Mouse (Mus musculus) left cerebral cortex, postnatal 14 days (tissue): ENCODE measurements around the gene Scamp5. TPM values are rescaled to one million over a fixed set of nuclear protein-coding genes. Genes with fewer than 3 reads are reported as not detected.

ENCODE experiments used
- DNase-seq, 2 experiments: peaks; one replicate each; pipeline ENCODE4 v3.0.0; 2021 to 2022; ENCODE audit warnings: low spot score in 2 of 2, mixed read lengths in 1 of 2
- intact Hi-C: fragments of 180-260 bp; cut with DNase I; formaldehyde crosslinking; loops from one replicate; pipeline ENCODE4 v1.15.1; 2025
- long read RNA-seq, 2 experiments: library from polyadenylated mRNA; stranded (forward); transcript quantifications; one replicate each; pipeline ENCODE4 v2.0.0; 2021
- total RNA-seq, 2 experiments: library from RNA; stranded (reverse); gene quantifications; 2 replicates each; pipeline ENCODE4 v1.2.3; 2021

Gene Scamp5
- total RNA-seq: 100 to 1,000 TPM; 414 to 420 TPM
- long read RNA-seq, experiment 1, transcript Scamp5-205 (4 exons, 790 nt): minor isoform, 7 of 512 reads
- long read RNA-seq, experiment 1, transcript Scamp5-203 (7 exons, 1,025 nt): minor isoform, 32 of 512 reads
- long read RNA-seq, experiment 1, transcript Scamp5-201 (7 exons, 3,225 nt): major isoform, 52 of 512 reads
- long read RNA-seq, experiment 1, partial matches to known transcripts: 3 of 512 reads
- long read RNA-seq, experiment 1, other reads (novel, unspliced or antisense): 418 of 512 reads
- long read RNA-seq, experiment 2, transcript Scamp5-201 (7 exons, 3,225 nt): major isoform, 52 of 442 reads
- long read RNA-seq, experiment 2, transcript Scamp5-203 (7 exons, 1,025 nt): minor isoform, 28 of 442 reads
- long read RNA-seq, experiment 2, transcript Scamp5-205 (4 exons, 790 nt): minor isoform, 7 of 442 reads
- long read RNA-seq, experiment 2, partial matches to known transcripts: 4 of 442 reads
- long read RNA-seq, experiment 2, other reads (novel, unspliced or antisense): 350 of 442 reads

DNA sequence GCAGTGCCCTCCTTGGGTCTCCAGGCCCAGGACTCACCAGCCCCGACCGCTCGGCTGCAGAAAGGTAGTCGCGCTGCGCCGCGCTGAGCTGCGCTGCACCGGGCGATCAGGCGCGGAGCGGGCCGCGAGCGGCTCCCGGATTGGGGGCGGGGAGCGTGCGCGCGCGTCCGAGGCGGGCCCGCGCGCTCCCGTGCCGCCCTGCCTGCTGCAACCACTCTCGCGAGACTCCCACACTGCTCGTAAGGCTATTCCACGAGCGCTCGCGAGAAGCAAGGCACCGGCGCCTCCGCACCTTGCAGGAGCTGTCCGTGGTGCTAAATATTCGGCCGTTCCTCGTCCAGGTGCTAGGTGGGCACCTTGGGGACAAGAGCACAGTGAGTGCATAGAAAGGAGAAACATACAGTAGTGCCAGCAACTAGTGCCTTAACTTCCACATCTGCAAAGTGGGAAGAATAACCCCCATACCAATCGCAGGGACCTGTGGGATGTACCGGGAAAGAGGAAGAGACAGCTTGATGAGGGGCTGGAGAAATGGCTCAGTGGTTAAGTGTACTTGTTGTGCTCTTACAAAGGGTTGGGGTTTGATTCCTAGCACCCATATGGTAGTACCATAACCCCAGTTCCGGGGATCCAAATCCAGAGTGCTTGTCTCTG lies at the start of gene Scamp5:
Gene Scamp5, minus strand, starts transcription at position 165 of the 654 bp plus-strand sequence.
- DNase-seq: peak; percentile 93 to 94
- intact Hi-C loops: loop anchor here (10.0 kb wide), 1 partner anchor 47 kb away; no protein-coding TSS in a partner anchor

DNA sequence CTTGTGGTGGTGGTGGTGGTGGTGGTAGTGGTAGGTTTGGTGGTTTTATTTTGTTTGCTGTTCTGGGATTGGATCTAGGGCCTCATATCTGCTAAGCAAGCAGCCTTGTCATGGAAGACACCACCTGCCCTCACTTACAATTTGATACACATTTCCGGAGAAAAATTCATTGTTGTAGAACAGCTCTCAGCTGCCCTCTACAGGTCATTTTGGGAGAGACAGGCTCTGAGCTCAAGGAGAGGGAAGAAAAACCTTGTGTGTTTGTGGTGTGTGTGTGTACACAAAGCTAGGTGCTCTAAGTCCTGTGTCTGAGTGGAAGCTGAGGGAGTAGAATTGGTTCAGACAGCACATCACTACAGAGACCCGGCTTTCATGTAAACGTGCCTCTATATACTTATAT lies 49.3 kb upstream of the Scamp5 start:
- DNase-seq: peak; percentile 71 to 75
- intact Hi-C loops: loop anchor here (1.0 to 10.0 kb wide), 3 partner anchors 32 to 312 kb away; partner anchors contain the start of gene Scamp5

DNA sequence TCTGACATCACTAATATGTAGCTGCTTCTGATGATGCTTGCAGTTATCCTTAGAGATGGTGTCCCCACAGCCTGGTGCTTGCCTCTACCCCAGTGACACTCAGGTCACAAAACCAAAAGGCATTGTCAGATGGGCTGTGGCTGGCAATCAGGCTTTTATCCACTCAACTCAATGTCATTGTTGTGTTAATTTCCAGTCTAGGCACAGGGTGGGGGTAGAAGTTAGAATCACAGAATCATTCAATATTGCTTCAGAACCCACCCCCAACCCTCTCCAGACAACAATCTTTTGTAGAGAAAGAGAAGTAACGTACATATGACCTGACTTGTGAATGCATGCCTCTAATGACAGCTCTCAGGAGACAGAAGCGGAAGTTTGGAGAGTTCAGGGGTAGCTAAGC lies 42.7 kb upstream of the Scamp5 start:
- intact Hi-C loops: loop anchor here (10.0 kb wide), 2 partner anchors 46 to 306 kb away; partner anchors contain the start of gene Scamp5
- DNase-seq: no peak

GRCm38 (mm10) chr9:57505700-57506099 lies 37.8 kb upstream of the Scamp5 start:
- intact Hi-C loops: no loop called here
- peak; percentile 58 to 78 for DNase-seq

DNA sequence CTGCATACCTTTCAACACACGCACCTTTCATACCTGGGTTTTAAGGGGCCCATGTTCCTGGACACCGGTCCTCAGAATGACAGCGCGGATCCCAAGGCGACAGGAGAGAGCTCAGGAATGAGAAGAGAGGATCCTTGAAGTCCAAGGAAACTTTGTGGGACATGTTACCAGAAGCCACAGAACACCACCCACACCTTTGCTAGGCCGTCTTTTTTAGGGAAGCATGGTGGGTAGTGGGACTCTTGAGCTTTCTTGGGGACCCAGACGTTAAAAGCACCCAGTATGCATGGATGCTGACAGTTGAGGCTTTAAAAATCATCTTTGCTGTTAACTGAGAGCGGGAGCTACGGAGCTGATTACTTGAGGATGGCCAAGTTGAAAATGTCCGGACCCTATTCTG lies 37.0 kb upstream of the Scamp5 start:
- no peak for DNase-seq
- intact Hi-C loops: no loop called here

GRCm38 (mm10) chr9:57504381-57504700 lies 36.5 kb upstream of the Scamp5 start:
- intact Hi-C loops: no loop called here
- peak in 1 of 2 experiments; percentile 67 for DNase-seq

DNA sequence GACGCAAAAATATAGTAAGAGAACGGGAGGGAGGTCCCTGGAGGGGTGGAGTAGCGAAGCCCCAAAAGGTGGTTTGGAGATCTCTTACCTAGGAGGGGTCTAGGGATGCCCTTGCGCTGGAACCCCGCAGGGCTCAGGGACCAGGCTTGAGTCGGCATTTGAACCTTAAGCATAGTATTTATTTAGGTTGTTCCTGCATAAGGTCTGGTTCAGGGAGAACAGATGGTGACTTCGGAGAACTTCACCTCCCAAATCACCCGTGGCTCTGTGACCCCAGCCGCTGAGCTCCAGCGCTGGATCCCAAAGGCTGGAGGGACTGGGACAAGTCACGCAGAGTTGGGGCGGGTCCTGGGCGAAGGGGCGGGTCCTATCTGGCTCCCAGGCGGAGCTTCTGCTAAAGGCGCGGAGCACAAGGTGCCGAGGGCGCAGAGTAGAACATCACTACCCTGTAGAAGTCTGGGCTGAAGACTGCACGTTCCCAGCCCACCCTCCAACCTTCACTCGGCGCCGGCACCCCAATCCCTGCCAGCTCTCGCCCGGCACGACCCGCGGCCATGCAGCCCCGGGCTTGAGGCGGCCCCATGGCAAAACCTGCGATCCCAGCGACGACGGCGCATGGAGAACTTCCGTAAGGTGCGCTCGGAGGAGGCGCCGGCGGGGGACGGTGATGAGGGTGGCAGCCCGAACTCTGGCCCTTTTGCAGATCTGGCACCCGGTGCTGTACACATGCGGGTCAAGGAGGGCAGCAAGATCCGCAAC lies 35.9 kb upstream of the Scamp5 start, which contains the start of gene Rpp25:
Gene Rpp25, plus strand, starts transcription at position 405 of the 759 bp plus-strand sequence.
- intact Hi-C loops: no loop called here
- DNase-seq: peak in 1 of 2 experiments; percentile 55

- DNase-seq: peak in 1 of 2 experiments; percentile 55
- intact Hi-C loops: no loop called here
Observed at GRCm38 (mm10) chr9:57502911-57503621, 35.2 kb upstream of the Scamp5 start.

GRCm38 (mm10) chr9:57501861-57502260 lies 34.0 kb upstream of the Scamp5 start:
- intact Hi-C loops: no loop called here
- DNase-seq: peak in 1 of 2 experiments; percentile 72

GRCm38 (mm10) chr9:57501452-57501851 lies 33.6 kb upstream of the Scamp5 start:
- peak; percentile 65 to 77 for DNase-seq
- intact Hi-C loops: no loop called here

- DNase-seq: no peak
- intact Hi-C loops: no loop called here
Observed at GRCm38 (mm10) chr9:57498536-57498935, 30.7 kb upstream of the Scamp5 start.

- no peak for DNase-seq
Observed at GRCm38 (mm10) chr9:57497236-57497635, 29.4 kb upstream of the Scamp5 start.

GRCm38 (mm10) chr9:57494970-57495369 lies 27.1 kb upstream of the Scamp5 start:
- no peak for DNase-seq
- intact Hi-C loops: no loop called here

More at GRCm38 (mm10) chr9:57497236-57497635, 29.4 kb upstream of the Scamp5 start:
- intact Hi-C loops: no loop called here

DNA sequence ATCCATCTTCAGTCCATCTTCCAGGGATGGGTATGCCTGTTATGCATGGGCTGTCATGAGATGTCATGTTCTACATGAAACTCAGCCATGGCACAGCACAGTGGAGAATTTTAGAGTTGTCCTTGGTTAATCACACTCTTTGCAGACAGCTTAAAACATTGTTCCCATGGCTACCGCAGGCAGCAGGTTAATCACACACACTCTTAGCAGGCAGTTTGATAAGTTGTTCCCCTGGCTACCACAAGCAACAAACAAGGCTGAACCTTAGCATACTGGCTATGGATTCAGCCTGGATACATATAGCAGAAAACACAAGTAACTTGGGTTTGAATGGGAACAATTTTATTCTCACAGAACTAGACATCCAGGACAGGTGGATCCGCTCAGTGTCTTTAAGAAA lies 25.7 kb upstream of the Scamp5 start:
- peak in 1 of 2 experiments; percentile 22 for DNase-seq
- intact Hi-C loops: no loop called here

DNA sequence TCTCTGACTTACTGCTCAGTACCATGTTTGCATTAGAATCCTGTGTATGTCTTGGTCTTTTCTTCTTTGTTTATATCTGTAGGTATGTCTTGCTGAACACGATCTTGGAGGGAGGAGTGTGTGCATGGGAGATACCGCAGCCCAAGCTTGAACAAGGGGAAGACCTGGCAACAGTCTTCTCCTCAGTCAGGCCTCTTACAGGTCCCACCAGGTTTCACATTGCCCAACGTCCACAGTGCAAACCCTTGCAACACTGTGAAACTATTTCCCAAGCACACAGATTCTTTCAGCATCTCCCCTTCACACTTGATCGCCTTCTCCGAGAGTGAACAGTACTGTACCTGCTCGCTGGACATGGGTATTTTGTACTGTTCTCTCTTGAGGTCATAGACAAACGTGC lies 19.9 kb upstream of the Scamp5 start:
- DNase-seq: no peak
- intact Hi-C loops: no loop called here

DNA sequence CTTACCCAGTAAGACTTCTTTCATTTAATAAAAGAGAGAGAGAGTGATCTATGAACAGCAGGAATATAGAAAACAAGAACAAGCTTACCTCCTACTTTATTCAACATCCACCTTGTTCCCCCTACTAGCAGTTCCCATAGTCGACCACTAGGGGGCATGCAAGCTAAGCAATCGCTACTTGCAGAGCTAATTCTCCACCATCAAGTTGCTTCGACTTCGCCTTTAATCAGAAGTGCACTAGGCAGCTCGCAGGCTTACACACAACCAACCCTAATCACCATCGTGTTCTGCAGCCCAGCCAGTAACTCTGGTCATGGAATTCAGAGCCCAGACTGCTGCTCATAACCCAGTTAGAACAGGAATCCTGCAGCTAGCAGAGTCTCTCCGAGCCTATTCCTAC lies 17.9 kb upstream of the Scamp5 start:
- intact Hi-C loops: loop anchor here (1.0 kb wide), 1 partner anchor 32 kb away; no protein-coding TSS in a partner anchor
- peak; percentile 90 to 92 for DNase-seq

GRCm38 (mm10) chr9:57468914-57469313 lies 1.1 kb upstream of the Scamp5 start:
- DNase-seq: peak; percentile 50 to 64

DNA sequence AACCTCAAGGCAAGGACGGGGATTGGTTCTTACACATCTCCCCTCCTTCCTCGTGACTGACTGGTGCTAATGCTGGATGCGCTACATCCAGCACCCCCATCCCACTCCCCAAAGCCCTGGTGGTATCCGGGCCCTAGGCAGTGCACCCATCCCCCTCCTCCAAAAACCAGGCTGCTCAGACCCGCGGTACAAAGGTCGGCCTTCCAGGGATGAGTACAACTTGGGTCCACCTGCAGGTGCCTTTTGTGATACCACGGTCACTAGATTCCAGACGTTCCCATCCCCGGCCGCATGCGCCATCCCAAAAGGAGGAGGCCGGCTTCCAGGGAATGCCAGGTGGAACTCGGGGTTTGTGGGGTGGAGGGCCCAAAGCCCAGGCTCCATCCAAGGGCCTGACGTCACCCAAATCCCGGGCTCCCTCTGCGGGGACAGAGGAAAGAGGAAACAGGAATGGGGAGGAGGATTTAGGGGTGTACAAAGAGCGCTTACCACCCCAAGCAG lies 539 bp downstream of the Scamp5 start:
- DNase-seq: peak; percentile 44 to 55
- intact Hi-C loops: loop anchor here (10.0 kb wide), 1 partner anchor 47 kb away; no protein-coding TSS in a partner anchor

More at GRCm38 (mm10) chr9:57468914-57469313, 1.1 kb upstream of the Scamp5 start:
- intact Hi-C loops: loop anchor here (10.0 kb wide), 1 partner anchor 46 kb away; no protein-coding TSS in a partner anchor
